Mouse (Mus musculus): ENCODE data around the gene Bend6.

Bend6 gene

GRCm38 (mm10) chr1:33907421-33908190 lies at the start of gene Bend6:
TSS of gene Bend6 (minus strand) at chr1:33907816.
- DNase-seq: peak; percentile 63

GRCm38 (mm10) chr1:33955626-33956025 lies 48.0 kb upstream of the Bend6 start:
- no peak for DNase-seq

GRCm38 (mm10) chr1:33948511-33948910 lies 40.9 kb upstream of the Bend6 start:
- no peak for DNase-seq

- no peak for DNase-seq
Observed at GRCm38 (mm10) chr1:33947838-33948237, 40.2 kb upstream of the Bend6 start.

GRCm38 (mm10) chr1:33946601-33947395 lies 39.2 kb upstream of the Bend6 start:
- DNase-seq: no peak

GRCm38 (mm10) chr1:33945756-33946155 lies 38.1 kb upstream of the Bend6 start:
- no peak for DNase-seq

GRCm38 (mm10) chr1:33944977-33945750 lies 37.5 kb upstream of the Bend6 start:
- no peak for DNase-seq

- DNase-seq: no peak
Observed at GRCm38 (mm10) chr1:33943943-33944342, 36.3 kb upstream of the Bend6 start.

- DNase-seq: no peak
Observed at GRCm38 (mm10) chr1:33942638-33943037, 35.0 kb upstream of the Bend6 start.

- no peak for DNase-seq
Observed at GRCm38 (mm10) chr1:33940364-33940928, 32.8 kb upstream of the Bend6 start.

- DNase-seq: no peak
Observed at GRCm38 (mm10) chr1:33939828-33940227, 32.2 kb upstream of the Bend6 start.

GRCm38 (mm10) chr1:33935946-33936345 lies 28.3 kb upstream of the Bend6 start:
- no peak for DNase-seq

GRCm38 (mm10) chr1:33932845-33933499 lies 25.4 kb upstream of the Bend6 start:
- no peak for DNase-seq

- DNase-seq: no peak
Observed at GRCm38 (mm10) chr1:33932196-33932595, 24.6 kb upstream of the Bend6 start.

GRCm38 (mm10) chr1:33931791-33932190 lies 24.2 kb upstream of the Bend6 start:
- DNase-seq: no peak

- DNase-seq: no peak
Observed at GRCm38 (mm10) chr1:33927466-33927865, 19.9 kb upstream of the Bend6 start.

- DNase-seq: no peak
Observed at GRCm38 (mm10) chr1:33925283-33925682, 17.7 kb upstream of the Bend6 start.

- no peak for DNase-seq
Observed at GRCm38 (mm10) chr1:33922975-33923374, 15.4 kb upstream of the Bend6 start.

- DNase-seq: no peak
Observed at GRCm38 (mm10) chr1:33916554-33916953, 8.9 kb upstream of the Bend6 start.

GRCm38 (mm10) chr1:33911589-33911988 lies 4.0 kb upstream of the Bend6 start:
- no peak for DNase-seq

- DNase-seq: no peak
Observed at GRCm38 (mm10) chr1:33908191-33908962, 761 bp upstream of the Bend6 start, which contains the start of gene Dst. TSS of gene Dst (plus strand) at chr1:33908225.

- no peak for DNase-seq
Observed at GRCm38 (mm10) chr1:33906927-33907326, 689 bp downstream of the Bend6 start.
